27 mouse cellular contexts compared by ENCODE assay signal in genomic region chr10:79772320-79772719, GRCm38 (mm10). TPM values are rescaled to one million over a fixed set of nuclear protein-coding genes. Genes with fewer than 3 reads are reported as not detected.
DNase-seq lines count a peak whose midpoint lies in the region; ATAC-seq and TF ChIP-seq lines count a peak whose summit lies in the region.
"Had no signal": no experiment of that assay in that cellular context is flagged by ENCODE, and none has a peak within 500 bp of the region (broad histone marks: within the 10 kb centered on the region; RNA-seq: fewer than 3 reads in every experiment).

No protein-coding gene starts in this region.

- intact Hi-C loops in heart, adult 2 months (cut with DNase I) = no loop called here
- intact Hi-C loops in heart, postnatal 25 days (cut with DNase I) = no loop called here

- H3K27me3 ChIP-seq in heart, adult 2 months (ENCODE audit: control insufficient read depth, insufficient read depth, low read length) = no peaks in the 10 kb centered on the region
- H3K27me3 ChIP-seq in liver, adult 2 months (ENCODE audit: control insufficient read depth, insufficient read depth, low read length) = no peaks in the 10 kb centered on the region
- H3K27me3 ChIP-seq in liver, embryonic 12.5 days (replicated peaks) = peaks cover 33% of the 10 kb centered on the region
- peaks cover 23% of the 10 kb centered on the region for H3K27me3 ChIP-seq in E14TG2a.4 (ENCODE audit: insufficient read depth, low read length)
- H3K27me3 ChIP-seq: heart, embryonic 15.5 days; limb, embryonic 15.5 days; Patski had no signal

- TF ChIP-seq CTCF in heart, adult 2 months (IDR thresholded peaks at IDR 0.05) = peak; percentile 30
- peak; percentile 28 for TF ChIP-seq CTCF in liver, adult 2 months (IDR thresholded peaks at IDR 0.05; ENCODE audit: low read depth, low read length)
- peak; percentile 81 for TF ChIP-seq CTCF in E14TG2a.4 (conservative IDR thresholded peaks at IDR 0.05; ENCODE audit: low read length)

- peaks cover 11% of the 10 kb centered on the region for H3K9me3 ChIP-seq in liver, embryonic 12.5 days (replicated peaks)
- no peaks in the 10 kb centered on the region for H3K9me3 ChIP-seq in E14TG2a.4 (ENCODE audit: low read length)
- H3K9me3 ChIP-seq: forebrain, embryonic 12.5 days; heart, embryonic 15.5 days; limb, embryonic 15.5 days had no signal

- no peaks in the 10 kb centered on the region for H3K36me3 ChIP-seq in heart, adult 2 months (ENCODE audit: control insufficient read depth, insufficient read depth, low read length)
- no peaks in the 10 kb centered on the region for H3K36me3 ChIP-seq in liver, adult 2 months (ENCODE audit: control insufficient read depth, insufficient read depth, low read length)
- no peaks in the 10 kb centered on the region for H3K36me3 ChIP-seq in liver, embryonic 12.5 days
- no peaks in the 10 kb centered on the region for H3K36me3 ChIP-seq in E14TG2a.4 (ENCODE audit: insufficient read depth, low read length)
- H3K36me3 ChIP-seq: forebrain, embryonic 12.5 days; heart, embryonic 15.5 days; limb, embryonic 15.5 days had no signal

- H3K4me3 ChIP-seq in heart, adult 2 months = no peak overlapping the region
- no peak overlapping the region for H3K4me3 ChIP-seq in liver, adult 2 months (ENCODE audit: insufficient read depth, low read depth, low read length)
- H3K4me3 ChIP-seq in liver, embryonic 12.5 days = no peak overlapping the region
- no peak overlapping the region for H3K4me3 ChIP-seq in E14TG2a.4 (replicated peaks; ENCODE audit: low read length)
- H3K4me3 ChIP-seq: forebrain, embryonic 12.5 days; heart, embryonic 15.5 days; limb, embryonic 15.5 days had no signal

- no peak overlapping the region for H3K9ac ChIP-seq in heart, adult 2 months (ENCODE audit: low read depth, low read length)
- no peak overlapping the region for H3K9ac ChIP-seq in liver, adult 2 months (ENCODE audit: low read depth, low read length)
- no peak overlapping the region for H3K9ac ChIP-seq in liver, embryonic 12.5 days
- H3K9ac ChIP-seq: forebrain, embryonic 12.5 days; heart, embryonic 15.5 days; limb, embryonic 15.5 days had no signal

- H3K79me2 ChIP-seq in heart, adult 2 months (replicated peaks; ENCODE audit: control insufficient read depth, insufficient read depth, low read length) = no peaks in the 10 kb centered on the region
- H3K79me2 ChIP-seq in liver, adult 2 months (ENCODE audit: control insufficient read depth, insufficient read depth, low read length) = no peaks in the 10 kb centered on the region

- peaks cover 2% of the 10 kb centered on the region; the same call in 1 of the 2 replicates for H3K4me1 ChIP-seq in heart, adult 2 months (ENCODE audit: control insufficient read depth, insufficient read depth, low read length)
- peaks cover 4% of the 10 kb centered on the region; the same call in 1 of the 2 replicates for H3K4me1 ChIP-seq in liver, adult 2 months (ENCODE audit: control insufficient read depth, insufficient read depth, low read length)
- H3K4me1 ChIP-seq in liver, embryonic 12.5 days = peaks cover 20% of the 10 kb centered on the region
- H3K4me1 ChIP-seq in E14TG2a.4 (replicated peaks; ENCODE audit: low read depth, low read length) = peaks cover 52% of the 10 kb centered on the region

- no peak for TF ChIP-seq POLR2A in heart, adult 2 months (IDR thresholded peaks at IDR 0.05; ENCODE audit: insufficient read depth, low read depth, low read length)
- no peak for TF ChIP-seq POLR2A in liver, adult 2 months (IDR thresholded peaks at IDR 0.05; ENCODE audit: extremely low read depth, insufficient read depth, low read length)

- no peak for TF ChIP-seq EP300 in heart, adult 2 months (IDR thresholded peaks at IDR 0.05; ENCODE audit: insufficient read depth, low read depth, low read length)

- DNase-seq in heart, adult 2 months = no peak
- no peak for DNase-seq in heart, postnatal 25 days (ENCODE audit: low spot score)
- no peak for DNase-seq in liver, adult 2 months (ENCODE audit: extremely low read depth, low read depth, low spot score)
- DNase-seq in NIH3T3 (ENCODE audit: low read depth) = peak; percentile 40
- DNase-seq in adrenal gland, postnatal 10 days = no peak
- DNase-seq: adrenal gland, postnatal 36 days; cerebellum, adult 9-10 months; gastrocnemius, postnatal 25 days; kidney, adult 9 months; kidney, postnatal 36 days; layer of hippocampus, postnatal 36 days; right cerebral cortex, postnatal 14 days had no signal

- no peak overlapping the region for H3K27ac ChIP-seq in heart, adult 2 months
- H3K27ac ChIP-seq in liver, adult 2 months (replicated peaks; ENCODE audit: insufficient read depth, low read depth, low read length) = no peak overlapping the region
- H3K27ac ChIP-seq in liver, embryonic 12.5 days = no peak overlapping the region
- H3K27ac ChIP-seq: forebrain, embryonic 12.5 days; heart, embryonic 15.5 days; limb, embryonic 15.5 days had no signal

- no peak for ATAC-seq in liver, embryonic 12.5 days
- ATAC-seq in megakaryocyte-erythroid progenitor cell, adult 5-6 weeks (replicated peaks; ENCODE audit: low FRiP score, low TSS enrichment, poor library complexity, severe bottlenecking) = no peak
- ATAC-seq: Patski had no signal

- WGBS in heart, adult 2 months = 95% methylated on average over 3 of the region's 3 CpGs
- WGBS in liver, adult 2 months = 97% methylated on average over 3 of the region's 3 CpGs
- 85% methylated on average over 3 of the region's 3 CpGs for WGBS in liver, embryonic 12.5 days (ENCODE audit: insufficient replicate concordance)

- H3K4me2 ChIP-seq in liver, embryonic 12.5 days = no peak overlapping the region
- H3K4me2 ChIP-seq: forebrain, embryonic 12.5 days; heart, embryonic 15.5 days; limb, embryonic 15.5 days had no signal

RNA-seq across cellular contexts. Expression of gene Fstl3, which starts 4.8 kb away (rescaled TPM):
- total RNA-seq in heart, adult 2 months (2021) = 1 to 10 TPM; 3.8 to 4.7 TPM
- polyA plus RNA-seq in heart, adult 2 months (2012; rRNA removed) = 9.7 and 11.9 TPM in 2 replicates
- total RNA-seq in heart, postnatal 25 days (2021) = 1 to 10 TPM; 2.9 to 4.2 TPM
- total RNA-seq in liver, adult 2 months (2014; rRNA removed) = 0.09 and 0.27 TPM in 2 replicates
- polyA plus RNA-seq in liver, adult 2 months (2012; rRNA removed) = 0.18 and 0.60 TPM in 2 replicates
- 0.80 and 0.98 TPM in 2 replicates for polyA plus RNA-seq in liver, embryonic 12.5 days (2016; fragmentation: Nextera tagmentation; extraction: Ambion mirVana)
- total RNA-seq in adrenal gland, postnatal 10 days (2021) = 1 to 10 TPM; 5.5 to 5.7 TPM
- total RNA-seq in megakaryocyte-erythroid progenitor cell, adult 5-6 weeks (2014; fragmentation: Nextera tagmentation) = 0.49 and 0.96 TPM in 2 replicates
- 0.66 and 0.80 TPM in 2 replicates for total RNA-seq in megakaryocyte-erythroid progenitor cell, adult 5-6 weeks (2017)

RNA-seq across cellular contexts. Expression of gene Rnf126, which starts 5.6 kb away (rescaled TPM):
- 10 to 100 TPM; 22.9 to 23.6 TPM for total RNA-seq in heart, adult 2 months (2021)
- 41.4 and 48.0 TPM in 2 replicates for polyA plus RNA-seq in heart, adult 2 months (2012; rRNA removed)
- 10 to 100 TPM; 21.2 to 22.8 TPM for total RNA-seq in heart, postnatal 25 days (2021)
- 7.6 and 11.7 TPM in 2 replicates for total RNA-seq in liver, adult 2 months (2014; rRNA removed)
- polyA plus RNA-seq in liver, adult 2 months (2012; rRNA removed) = 65.1 and 70.6 TPM in 2 replicates
- polyA plus RNA-seq in liver, embryonic 12.5 days (2016; fragmentation: Nextera tagmentation; extraction: Ambion mirVana) = 79.6 and 80.4 TPM in 2 replicates
- total RNA-seq in adrenal gland, postnatal 10 days (2021) = 10 to 100 TPM; 50.8 to 55.1 TPM
- total RNA-seq in megakaryocyte-erythroid progenitor cell, adult 5-6 weeks (2014; fragmentation: Nextera tagmentation) = 76.0 and 106 TPM in 2 replicates
- total RNA-seq in megakaryocyte-erythroid progenitor cell, adult 5-6 weeks (2017) = 16.2 and 20.8 TPM in 2 replicates

RNA-seq across cellular contexts. Expression of gene Fgf22, which starts 17.4 kb away (rescaled TPM):
- not detected for total RNA-seq in heart, adult 2 months (2021)
- polyA plus RNA-seq in heart, adult 2 months (2012; rRNA removed) = not detected in 2 replicates
- total RNA-seq in heart, postnatal 25 days (2021) = not detected
- total RNA-seq in liver, adult 2 months (2014; rRNA removed) = not detected in 2 replicates
- polyA plus RNA-seq in liver, adult 2 months (2012; rRNA removed) = not detected in 2 replicates
- 0.11 and 0.13 TPM in 2 replicates for polyA plus RNA-seq in liver, embryonic 12.5 days (2016; fragmentation: Nextera tagmentation; extraction: Ambion mirVana)
- not detected for total RNA-seq in adrenal gland, postnatal 10 days (2021)
- not detected in 2 replicates for total RNA-seq in megakaryocyte-erythroid progenitor cell, adult 5-6 weeks (2014; fragmentation: Nextera tagmentation)
- total RNA-seq in megakaryocyte-erythroid progenitor cell, adult 5-6 weeks (2017) = not detected in 2 replicates
- total RNA-seq: adrenal gland, postnatal 36 days; common myeloid progenitor, adult 5-6 weeks; gastrocnemius, postnatal 25 days; heart, adult 8-10 months; neutrophil, adult 5-6 weeks had no signal
- polyA plus RNA-seq: spleen, adult 2 months had no signal

RNA-seq across cellular contexts. Expression of gene Prss57, which starts 18.4 kb away (rescaled TPM):
- not detected for total RNA-seq in heart, adult 2 months (2021)
- polyA plus RNA-seq in heart, adult 2 months (2012; rRNA removed) = 0.08 and 0.20 TPM in 2 replicates
- not detected for total RNA-seq in heart, postnatal 25 days (2021)
- not detected in 2 replicates for total RNA-seq in liver, adult 2 months (2014; rRNA removed)
- polyA plus RNA-seq in liver, adult 2 months (2012; rRNA removed) = not detected in 2 replicates
- polyA plus RNA-seq in liver, embryonic 12.5 days (2016; fragmentation: Nextera tagmentation; extraction: Ambion mirVana) = 1.4 and 2.2 TPM in 2 replicates
- under 1 TPM; 0.09 to 0.21 TPM for total RNA-seq in adrenal gland, postnatal 10 days (2021)
- total RNA-seq in megakaryocyte-erythroid progenitor cell, adult 5-6 weeks (2014; fragmentation: Nextera tagmentation) = 2.4 and 7.6 TPM in 2 replicates
- 1.7 and 3.5 TPM in 2 replicates for total RNA-seq in megakaryocyte-erythroid progenitor cell, adult 5-6 weeks (2017)
- total RNA-seq: adrenal gland, postnatal 36 days; gastrocnemius, postnatal 25 days; heart, adult 8-10 months; midbrain, postnatal 0 days had no signal
- polyA plus RNA-seq: embryonic facial prominence, embryonic 11.5 days; hindbrain, embryonic 11.5 days; Patski; stomach, embryonic 14.5 days had no signal

RNA-seq across cellular contexts. Expression of gene Palm, which starts 21.1 kb away (rescaled TPM):
- total RNA-seq in heart, adult 2 months (2021) = 10 to 100 TPM; 51.4 to 55.6 TPM
- polyA plus RNA-seq in heart, adult 2 months (2012; rRNA removed) = 31.4 and 36.6 TPM in 2 replicates
- 10 to 100 TPM; 70.3 to 77.3 TPM for total RNA-seq in heart, postnatal 25 days (2021)
- total RNA-seq in liver, adult 2 months (2014; rRNA removed) = 0.81 and 0.92 TPM in 2 replicates
- 1.9 and 3.0 TPM in 2 replicates for polyA plus RNA-seq in liver, adult 2 months (2012; rRNA removed)
- polyA plus RNA-seq in liver, embryonic 12.5 days (2016; fragmentation: Nextera tagmentation; extraction: Ambion mirVana) = 12.4 and 13.2 TPM in 2 replicates
- 10 to 100 TPM; 69.6 to 80.2 TPM for total RNA-seq in adrenal gland, postnatal 10 days (2021)
- 7.6 and 11.1 TPM in 2 replicates for total RNA-seq in megakaryocyte-erythroid progenitor cell, adult 5-6 weeks (2014; fragmentation: Nextera tagmentation)
- total RNA-seq in megakaryocyte-erythroid progenitor cell, adult 5-6 weeks (2017) = 4.6 and 6.8 TPM in 2 replicates

Comparison
In these comparisons a context has a peak if more than half of its experiments do, and no peak if none do; other contexts are left out.
1. CTCF ChIP-seq: peak in every context shown above with its lines; median percentile 81 in E14TG2a.4; 30 in heart, adult 2 months; 28 in liver, adult 2 months.